Mouse (Mus musculus) large intestine, adult 2 months (tissue): ENCODE measurements around the gene Gucy2c. TPM values are rescaled to one million over a fixed set of nuclear protein-coding genes. Genes with fewer than 3 reads are reported as not detected.

Experiments
- DNase-seq: peaks from one replicate; pipeline ENCODE4 v3.0.0-alpha.2; 2012; ENCODE audit warnings: low read depth, low spot score
- WGBS: fragments of 180-500 bp; shearing (Covaris S2); methylation state at CpG from one replicate; pipeline ENCODE4 v1.1.7; 2018; 5-methylcytosine and 5-hydroxymethylcytosine counted together
- polyA plus RNA-seq: library from polyadenylated mRNA; depleted of rRNA; stranded (reverse); fragments of >200 nt; gene quantifications from 2 replicates; pipeline ENCODE4 v1.2.3, GENCODE M21; 2012; rRNA removed

The Gucy2c gene
- 75.9 and 98.3 TPM in 2 replicates for polyA plus RNA-seq

DNA sequence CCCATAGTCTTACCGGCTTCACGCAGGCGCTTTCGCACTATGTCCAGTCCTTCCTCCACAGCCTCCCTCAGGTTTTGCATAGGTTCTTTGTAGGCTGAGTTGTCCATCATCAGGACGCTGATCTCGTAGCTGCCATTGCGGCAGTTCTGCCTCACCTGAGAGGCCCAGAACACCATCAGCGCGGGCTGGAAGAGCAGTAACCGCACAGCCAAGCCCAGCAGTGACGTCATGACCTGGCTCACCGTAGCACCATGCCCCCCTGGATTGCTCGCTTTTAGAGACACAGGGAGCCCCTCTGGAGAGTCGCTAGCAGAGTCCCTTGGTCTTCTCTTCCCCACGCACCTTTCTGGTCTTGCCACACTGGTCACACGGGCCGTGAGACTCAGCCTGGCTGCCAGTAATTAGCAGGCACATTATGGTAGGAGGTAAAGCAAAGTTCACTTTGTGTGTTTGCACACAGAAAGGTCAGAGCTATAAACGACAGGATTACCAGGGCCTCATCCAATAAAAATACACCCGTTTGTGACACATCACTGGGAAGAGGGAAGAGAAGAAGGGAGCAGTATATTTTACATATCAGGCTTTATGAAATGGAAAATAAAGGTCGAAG lies at the start of gene Gucy2c:
Gene Gucy2c (minus strand): TSS at position 389 of the 610 bp plus-strand sequence.
- WGBS, result 30% methylated on average over 20 of the region's 20 CpGs
- peak; percentile 89 for DNase-seq

DNA sequence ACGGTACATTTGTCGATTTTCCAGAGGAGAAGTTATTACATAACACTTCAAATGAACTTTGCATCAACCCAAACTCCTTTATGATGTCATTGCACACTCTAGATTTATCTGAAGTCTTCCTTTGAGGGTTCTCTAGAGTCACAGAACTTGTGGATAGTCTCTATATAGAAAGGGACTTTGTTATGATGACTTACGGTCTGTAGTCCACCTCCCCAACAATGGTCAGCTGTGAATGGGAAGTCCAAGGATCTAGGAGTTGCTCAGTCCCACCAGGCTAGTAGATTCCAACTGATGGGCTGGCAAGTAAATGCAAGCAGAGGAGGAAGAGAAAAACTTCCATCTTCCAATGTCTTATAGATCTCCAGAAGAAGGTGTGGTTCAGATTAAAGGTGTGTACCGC lies 47.1 kb upstream of the Gucy2c start:
- WGBS, result 24% methylated on average over 4 of the region's 4 CpGs
- no peak for DNase-seq

DNA sequence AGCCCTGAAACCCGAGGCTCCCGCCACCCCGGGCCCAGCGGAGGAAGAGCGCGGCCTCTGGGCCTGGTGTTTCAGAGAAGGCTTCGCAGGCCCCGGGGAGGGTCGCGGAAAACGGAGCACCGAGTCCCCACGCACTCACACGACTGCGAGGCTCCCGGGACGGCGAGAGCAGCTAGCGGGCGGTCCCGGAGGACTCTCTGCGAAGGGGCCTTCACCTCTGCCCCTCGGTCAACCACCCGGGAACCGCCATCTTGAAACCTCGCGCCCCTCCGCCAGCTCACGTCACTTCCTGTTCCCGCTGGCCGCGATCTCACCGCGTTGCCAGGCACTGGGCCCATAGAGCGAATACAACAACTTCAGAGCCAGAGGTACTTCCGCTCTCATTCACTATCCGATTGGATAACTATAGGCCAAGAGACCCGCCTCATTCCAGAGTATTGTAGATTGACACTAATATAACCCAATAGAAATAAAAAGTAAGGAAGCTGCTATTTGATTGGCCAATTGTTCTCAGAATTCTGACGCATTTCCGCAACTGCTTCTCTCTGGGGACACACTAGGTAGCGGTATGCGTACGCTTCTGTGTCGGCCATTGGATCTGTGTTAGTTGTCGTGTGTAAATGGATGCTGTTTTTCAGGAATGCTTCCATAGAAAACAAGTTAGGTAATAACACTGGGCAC lies 46.5 kb upstream of the Gucy2c start, which contains the start of gene Wbp11:
Gene Wbp11 (minus strand): TSS at position 353 of the 681 bp plus-strand sequence.
- no peak for DNase-seq
- WGBS, result under 1% methylated on average over 45 of the region's 45 CpGs

DNA sequence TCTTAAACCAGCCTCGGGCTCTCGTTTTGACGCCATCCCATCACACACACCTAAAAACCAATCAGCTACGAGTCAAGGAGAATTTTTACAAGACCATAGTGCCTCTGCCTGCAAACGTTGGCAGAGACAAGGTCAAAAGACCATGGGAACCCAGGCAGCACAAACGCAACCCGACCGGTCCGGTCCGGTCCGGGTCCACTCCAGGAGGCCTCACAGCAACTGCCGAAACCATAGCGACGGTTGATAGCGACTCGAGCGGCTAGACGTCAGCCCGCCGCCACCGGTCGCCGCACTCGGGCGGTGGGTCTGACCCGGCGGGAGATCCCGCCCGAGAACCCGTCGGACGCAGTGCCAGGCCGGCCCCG lies 45.9 kb upstream of the Gucy2c start, which contains the start of gene BC049715:
Gene BC049715 (plus strand): TSS at position 111 of the 365 bp plus-strand sequence.
- under 1% methylated on average over 34 of the region's 34 CpGs for WGBS

DNA sequence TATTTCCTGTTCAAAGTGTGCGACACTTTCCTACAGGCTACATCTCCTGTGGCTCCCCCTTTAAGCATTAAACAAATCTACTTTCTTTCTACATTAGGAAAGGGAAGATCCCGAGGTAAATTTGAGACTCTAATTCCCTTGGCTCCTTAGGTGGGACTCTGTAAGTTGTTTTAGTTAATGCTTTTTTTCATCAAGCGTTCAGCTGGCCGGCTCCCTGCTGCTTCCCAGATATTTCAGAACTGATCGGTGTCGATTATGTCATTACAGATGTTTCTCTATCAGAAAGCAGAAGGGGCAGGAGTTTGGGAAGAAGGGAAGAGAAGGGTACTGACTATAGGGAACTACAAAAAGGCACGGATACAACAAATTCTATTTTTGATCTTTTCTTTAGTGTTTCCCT lies 45.6 kb upstream of the Gucy2c start:
- DNase-seq, result no peak
- WGBS, result 9% methylated on average over 7 of the region's 7 CpGs

More for the DNA sequence above, 45.9 kb upstream of the Gucy2c start, which contains the start of gene BC049715:
- no peak for DNase-seq

DNA sequence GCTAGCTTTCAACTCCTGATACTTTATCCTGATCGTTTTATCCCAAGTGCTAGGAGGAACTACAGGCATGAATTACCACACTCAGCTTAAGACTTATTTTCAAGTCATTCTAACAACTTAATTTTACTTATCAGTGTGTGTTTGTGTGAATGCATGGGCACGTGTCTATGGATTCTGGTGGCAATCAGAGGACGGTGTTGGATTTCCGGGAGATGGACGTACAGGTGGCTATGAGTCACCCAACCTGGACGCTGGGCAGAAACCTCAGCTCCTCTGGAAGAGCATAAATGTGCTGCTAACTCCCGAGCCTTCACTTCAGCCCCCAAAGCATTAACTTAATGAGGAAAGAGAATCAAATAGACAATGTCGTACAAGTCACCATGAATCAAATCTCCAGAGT lies 43.4 kb upstream of the Gucy2c start:
- no peak for DNase-seq

DNA sequence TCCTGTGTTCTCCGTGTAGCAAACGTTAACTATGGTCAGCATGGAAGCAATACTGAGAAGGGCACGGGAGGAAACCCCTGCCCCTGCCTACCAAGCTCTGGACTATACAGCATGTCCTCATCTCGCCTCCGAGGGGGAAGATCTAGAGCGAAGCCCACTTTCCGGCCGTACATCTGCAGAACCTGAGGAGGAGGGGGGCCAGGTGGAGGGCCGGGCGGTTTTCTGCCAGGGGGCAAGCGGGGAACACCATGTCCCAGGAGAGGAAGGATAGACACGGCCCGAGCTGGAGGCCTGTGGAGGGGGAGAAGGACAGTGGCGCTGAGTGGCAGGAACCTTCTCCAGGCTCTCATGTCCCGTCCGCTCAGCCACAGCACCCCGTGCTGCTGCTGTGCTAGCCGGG lies 39.5 kb upstream of the Gucy2c start:
- no peak for DNase-seq
- 91% methylated on average over 18 of the region's 18 CpGs for WGBS

More for the DNA sequence above, 43.4 kb upstream of the Gucy2c start:
- WGBS, result 87% methylated on average over 8 of the region's 8 CpGs

DNA sequence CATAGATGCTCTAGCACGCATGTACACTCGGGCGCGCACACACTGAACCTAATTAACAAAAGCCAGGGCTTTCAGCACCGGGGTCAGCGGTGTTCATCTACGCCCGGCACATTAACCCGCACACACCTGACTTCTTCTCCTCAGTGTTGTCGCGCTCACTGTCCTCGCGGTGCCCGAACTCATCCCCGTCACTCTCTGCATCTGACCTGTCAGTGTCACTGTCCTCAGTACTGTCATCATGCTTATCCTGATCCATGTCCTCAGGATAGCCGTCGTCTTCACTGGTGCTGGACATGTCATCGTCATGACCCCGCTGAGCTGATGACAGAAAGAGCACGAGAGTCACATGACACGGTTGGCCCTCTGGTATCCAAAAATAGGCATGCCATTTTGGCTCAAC lies 38.8 kb upstream of the Gucy2c start:
- no peak for DNase-seq
- WGBS, result 97% methylated on average over 21 of the region's 21 CpGs

DNA sequence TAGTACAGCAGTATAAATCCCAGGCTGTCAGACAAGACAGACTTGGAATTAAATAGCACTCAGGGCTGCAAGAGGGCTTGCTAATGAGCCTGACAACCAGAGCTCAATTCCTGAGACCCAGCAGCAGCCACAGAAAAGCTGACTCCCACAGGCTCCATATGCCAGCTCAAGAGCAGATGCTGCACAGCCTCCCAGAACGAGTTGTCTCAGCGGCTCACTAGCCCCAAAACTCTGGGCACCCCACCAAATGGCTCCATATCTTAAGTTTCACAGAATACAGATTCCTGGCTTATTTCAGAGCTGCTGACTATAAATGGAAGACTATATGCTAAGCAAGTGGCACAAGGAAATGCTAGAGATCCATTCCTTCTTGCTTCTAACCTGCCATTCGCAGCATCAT lies 36.0 kb upstream of the Gucy2c start:
- WGBS, result 90% methylated on average over 3 of the region's 3 CpGs

DNA sequence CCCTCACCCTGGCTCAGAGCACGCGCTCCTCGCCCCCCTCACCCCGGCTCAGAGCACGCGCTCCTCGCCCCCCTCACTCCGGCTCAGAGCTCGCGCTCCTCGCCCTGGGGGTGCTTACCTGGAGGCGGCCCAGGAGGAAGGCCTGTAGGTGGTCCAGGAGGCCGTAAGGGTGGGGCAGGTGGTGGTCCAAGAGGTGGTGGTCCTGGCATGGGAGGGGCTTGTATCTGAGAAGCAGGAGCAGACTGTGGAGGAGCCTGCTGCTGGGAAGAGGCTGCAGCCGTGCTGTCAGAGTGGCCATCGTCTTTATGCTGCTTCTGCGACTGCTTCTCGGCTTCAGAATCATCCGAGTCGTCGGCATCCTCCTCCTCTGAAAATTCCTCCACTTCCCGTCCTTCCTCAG lies 35.3 kb upstream of the Gucy2c start:
- 93% methylated on average over 21 of the region's 21 CpGs for WGBS
- DNase-seq, result no peak

More for the DNA sequence above, 36.0 kb upstream of the Gucy2c start:
- DNase-seq, result no peak

DNA sequence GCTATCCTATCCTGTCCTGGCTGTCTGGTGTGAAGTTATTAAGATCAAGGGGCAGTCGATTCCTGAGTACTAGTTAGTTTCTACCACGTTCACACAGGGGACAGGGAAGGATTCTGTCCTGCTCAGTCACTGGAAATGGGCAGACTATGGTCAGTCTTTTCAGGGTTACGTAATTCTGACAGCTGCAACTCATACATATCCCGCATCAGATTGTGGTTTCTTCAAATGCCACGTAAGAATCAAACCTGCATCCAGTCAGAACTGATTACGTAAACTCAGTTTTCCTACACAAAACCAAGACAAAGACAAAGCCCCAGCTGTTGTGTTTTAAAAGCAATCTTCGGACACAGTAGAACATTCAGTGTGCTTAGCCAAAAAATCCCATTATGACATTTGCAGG lies 33.8 kb upstream of the Gucy2c start:
- no peak for DNase-seq
- 92% methylated on average over 7 of the region's 7 CpGs for WGBS

DNA sequence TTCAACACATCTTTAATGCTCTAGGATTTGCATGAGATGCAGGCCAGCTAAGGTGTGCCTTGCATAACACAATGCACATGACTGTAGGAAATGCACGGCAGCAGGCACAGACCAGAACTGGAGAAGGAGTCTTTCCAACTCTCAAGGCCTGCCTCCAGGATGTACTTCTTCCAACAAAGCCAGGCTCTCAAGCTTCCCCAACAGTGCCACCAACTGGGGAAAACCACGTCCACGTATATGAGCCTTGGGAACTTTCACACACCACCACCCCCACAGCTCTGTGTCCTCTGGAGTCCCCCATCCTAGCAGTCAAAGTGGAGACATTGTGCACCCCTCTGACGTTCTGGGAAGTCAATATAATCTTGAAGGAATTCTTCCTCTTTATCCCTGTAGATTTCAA lies 31.6 kb upstream of the Gucy2c start:
- WGBS, result 14% methylated on average over 4 of the region's 4 CpGs

DNA sequence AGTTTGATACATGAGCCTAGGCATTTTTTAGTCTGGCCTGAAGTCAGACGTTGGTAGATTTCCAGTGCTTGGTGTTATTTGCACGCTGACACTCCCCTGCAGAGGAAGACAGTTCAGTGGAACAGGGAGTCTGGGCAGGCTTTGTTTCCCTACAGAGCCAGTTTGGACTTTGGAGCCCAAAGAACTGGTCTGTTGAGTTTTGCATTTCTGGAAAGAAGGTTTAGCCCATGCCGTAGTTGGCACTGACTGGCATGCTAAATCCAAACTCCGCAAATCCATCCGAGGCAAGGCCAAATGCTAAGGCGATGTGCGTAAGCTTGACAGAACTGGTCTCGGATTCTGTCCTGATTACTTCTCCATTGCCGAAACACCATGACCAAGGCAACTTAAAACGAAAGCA lies 29.6 kb upstream of the Gucy2c start:
- DNase-seq, result no peak
- 35% methylated on average over 10 of the region's 10 CpGs for WGBS

More for the DNA sequence above, 31.6 kb upstream of the Gucy2c start:
- no peak for DNase-seq

DNA sequence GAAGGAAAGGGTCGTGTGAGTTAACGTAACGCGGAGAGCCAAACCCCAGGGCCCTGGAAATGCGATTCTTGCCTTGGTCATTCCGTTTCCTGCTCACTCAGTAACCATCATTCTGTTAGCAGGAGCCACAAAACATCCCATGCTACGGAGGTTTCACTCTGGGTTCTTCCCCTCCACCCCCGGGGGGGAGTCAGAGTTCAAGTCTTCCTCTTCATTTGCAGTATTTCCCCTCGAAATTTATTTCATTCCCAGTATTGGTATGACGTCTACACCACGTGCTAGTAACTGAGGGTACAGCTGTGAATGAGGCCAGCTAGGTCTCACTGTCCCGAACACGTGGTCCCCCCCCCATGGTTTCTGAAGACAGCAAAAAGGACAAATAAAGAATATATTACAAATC lies 28.1 kb upstream of the Gucy2c start:
- WGBS, result 29% methylated on average over 13 of the region's 13 CpGs
- DNase-seq, result no peak

DNA sequence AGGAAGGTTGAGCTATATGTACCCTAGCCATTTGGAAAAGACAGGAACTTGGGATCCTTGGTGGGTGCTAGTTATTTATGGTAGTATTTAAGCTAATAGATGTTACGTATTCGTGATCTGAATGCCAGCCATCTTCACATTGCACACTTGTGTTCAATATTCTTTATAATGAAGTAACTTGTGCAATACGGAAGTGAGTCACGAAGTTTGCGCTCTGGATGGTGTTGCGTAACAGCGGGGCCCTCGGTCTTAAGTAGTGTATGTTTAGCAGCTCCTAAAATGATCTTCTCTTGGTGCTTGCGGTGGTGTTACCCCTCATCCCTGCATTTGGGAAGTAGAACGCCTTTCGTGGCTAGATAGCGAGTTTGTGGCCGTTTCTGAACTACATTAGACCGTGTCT lies 27.5 kb upstream of the Gucy2c start:
- 8% methylated on average over 14 of the region's 14 CpGs for WGBS
- DNase-seq, result no peak

DNA sequence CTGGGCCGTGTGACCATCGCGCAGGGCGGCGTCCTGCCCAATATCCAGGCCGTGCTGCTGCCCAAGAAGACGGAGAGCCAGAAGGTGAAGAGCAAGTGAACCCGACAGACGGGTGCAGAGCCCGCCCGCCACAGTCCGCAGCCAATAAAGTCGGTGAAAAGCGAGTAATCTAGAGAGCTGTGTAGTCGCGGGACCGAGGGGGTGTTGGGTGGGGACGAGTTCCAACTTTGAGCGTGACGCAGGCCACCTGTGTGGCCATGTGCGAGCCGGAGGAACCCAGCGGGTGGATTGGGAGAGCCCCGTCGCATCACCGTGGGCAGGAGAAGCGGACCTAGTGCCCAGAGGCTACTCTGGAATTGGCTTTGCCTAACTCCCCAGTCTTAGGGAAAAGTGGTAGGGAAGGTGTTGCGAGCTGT lies 27.1 kb upstream of the Gucy2c start:
- DNase-seq, result no peak
- 1% methylated on average over 28 of the region's 28 CpGs for WGBS

DNA sequence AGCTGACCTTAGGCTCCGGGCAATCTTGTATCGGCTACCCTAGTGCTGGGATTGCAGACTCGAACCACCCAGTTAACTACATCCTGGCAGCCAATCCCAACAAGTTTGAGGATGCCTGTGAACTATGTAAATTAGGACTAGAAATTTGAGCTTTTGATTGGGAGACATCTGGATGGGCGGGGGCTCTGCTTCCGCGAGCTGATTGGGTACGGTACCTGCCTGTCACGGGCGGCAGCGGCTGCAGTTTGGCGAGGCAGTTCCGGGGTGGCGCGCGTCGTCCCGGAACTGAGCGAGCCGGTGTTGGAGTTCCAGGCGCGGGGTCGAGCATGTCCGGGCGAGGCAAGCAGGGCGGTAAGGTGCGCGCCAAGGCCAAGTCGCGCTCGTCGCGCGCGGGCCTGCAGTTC lies 26.5 kb upstream of the Gucy2c start, which contains the start of gene H2afj:
Gene H2afj (plus strand): TSS at position 231 of the 404 bp plus-strand sequence.
- WGBS, result under 1% methylated on average over 34 of the region's 34 CpGs
- no peak for DNase-seq

DNA sequence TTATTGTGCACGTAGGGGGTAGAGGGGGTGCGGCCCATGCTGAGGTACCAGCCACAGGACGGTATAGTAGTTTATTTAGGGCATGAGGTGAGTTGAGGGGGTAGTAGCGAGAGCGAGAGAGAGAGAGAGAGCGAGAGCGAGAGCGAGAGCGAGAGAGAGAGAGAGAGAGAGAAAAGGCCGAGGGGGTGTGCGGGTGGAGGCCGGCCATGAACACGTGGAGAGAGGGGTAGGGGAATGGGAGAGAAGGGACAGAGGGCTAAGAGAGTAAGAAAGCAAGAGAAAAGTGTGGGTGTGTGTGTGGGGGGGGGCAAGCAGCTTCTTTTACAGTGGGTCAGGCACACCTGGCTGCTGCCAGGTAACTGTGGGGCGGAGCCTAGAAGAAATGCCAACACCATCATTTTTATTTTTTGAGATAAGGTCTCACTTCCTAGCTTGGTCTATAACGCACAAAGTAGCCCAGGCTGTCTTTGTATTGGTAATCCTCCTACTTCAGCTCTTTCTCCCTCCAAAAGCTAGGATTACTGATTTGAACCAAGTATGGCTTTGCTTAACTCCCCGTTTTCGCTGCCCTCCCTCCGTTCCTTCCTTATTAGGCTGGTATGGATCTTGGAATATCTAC lies 25.9 kb upstream of the Gucy2c start:
- DNase-seq, result no peak
- WGBS, result 34% methylated on average over 18 of the region's 18 CpGs

DNA sequence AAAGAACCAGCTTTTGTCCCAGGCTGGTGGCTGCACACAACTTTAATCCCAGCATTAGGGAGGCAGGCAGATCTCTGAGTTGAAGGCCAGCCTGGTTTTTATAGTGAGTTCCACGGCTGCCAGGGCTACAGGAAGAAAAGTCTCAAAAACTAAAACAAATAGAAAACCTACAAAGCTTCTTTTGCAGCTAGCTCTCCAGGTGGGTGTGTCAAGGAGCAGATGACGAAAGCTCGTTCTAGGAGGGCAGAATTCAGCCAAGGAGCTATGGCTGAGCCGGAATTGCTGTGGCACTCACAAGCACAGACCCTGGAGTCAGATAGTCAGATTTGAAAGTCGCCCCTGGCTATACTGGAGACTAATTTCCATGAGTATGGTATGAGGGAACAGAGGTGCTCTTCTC lies 25.3 kb upstream of the Gucy2c start:
- WGBS, result 28% methylated on average over 5 of the region's 5 CpGs
- DNase-seq, result no peak

DNA sequence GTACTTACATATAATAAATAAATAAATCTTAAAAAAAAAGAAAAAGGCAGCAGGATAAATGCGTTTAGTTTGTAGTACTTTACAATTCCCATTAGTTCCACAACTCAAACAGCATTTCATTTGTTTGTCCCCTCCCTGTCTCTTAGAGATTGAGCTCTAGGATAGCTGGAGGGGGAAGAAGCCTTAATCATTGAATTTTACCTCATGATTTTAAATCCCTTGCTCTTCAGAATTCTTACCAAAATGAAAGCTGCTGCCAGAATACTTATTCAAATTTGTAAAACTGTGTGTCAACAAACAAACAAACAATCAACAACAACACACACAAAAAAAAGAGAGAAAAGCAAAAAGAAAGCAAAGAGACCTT lies 23.8 kb upstream of the Gucy2c start:
- WGBS, result 21% methylated on average over 1 of the region's 1 CpGs
- no peak for DNase-seq
